Mouse (Mus musculus): ENCODE measurements around the gene H2-Oa.

GRCm38 (mm10) chr17:34107109-34107867 is 15.1 kb downstream of the H2-Oa start:
- TF ChIP-seq CTCF (IDR thresholded peaks at IDR 0.05; ENCODE audit: low read depth), result no peak
- TF ChIP-seq EP300 (optimal IDR thresholded peaks at IDR 0.05), result no peak
